Mouse (Mus musculus) spleen, adult 2 months (tissue): Measurements from ENCODE around the gene Arhgef2. TPM values are rescaled to one million over a fixed set of nuclear protein-coding genes. Genes with fewer than 3 reads are reported as not detected.

Experiments
- DNase-seq, 2 experiments: peaks; one replicate each; pipeline versions ENCODE4 v3.0.0 to v3.0.0-alpha.2; 2012 to 2021; ENCODE audit warnings: low spot score in 2 of 2, low read depth in 1 of 2
- H3K27ac ChIP-seq: fragments of 200-500 bp; 2 replicates; pipeline ENCODE4 v1.5.1; 2012; ENCODE audit warnings: low read length, inconsistent platforms; ENCODE audit not compliant: insufficient read depth
- H3K27me3 ChIP-seq: fragments of 200-500 bp; 2 replicates; pipeline ENCODE4 v1.6.1; 2012; ENCODE audit warnings: mild to moderate bottlenecking, moderate library complexity, low read length, inconsistent platforms; ENCODE audit not compliant: control insufficient read depth, insufficient read depth
- H3K36me3 ChIP-seq: fragments of 200-500 bp; 2 replicates; pipeline ENCODE4 v1.6.1; 2012; ENCODE audit warnings: mild to moderate bottlenecking, low read length, inconsistent platforms; ENCODE audit not compliant: control insufficient read depth, insufficient read depth
- H3K4me1 ChIP-seq: fragments of 200-500 bp; 2 replicates; pipeline ENCODE4 v1.6.1; 2011; ENCODE audit warnings: inconsistent platforms; ENCODE audit not compliant: control insufficient read depth, insufficient read depth, insufficient read length
- H3K4me3 ChIP-seq: fragments of 200-500 bp; 2 replicates; pipeline ENCODE4 v1.5.1; 2011; ENCODE audit warnings: mild to moderate bottlenecking, inconsistent platforms; ENCODE audit not compliant: insufficient read depth, insufficient read length; ENCODE audit errors: extremely low read depth
- CTCF ChIP-seq: fragments of 200-500 bp; IDR thresholded peaks from 2 replicates; pipeline ENCODE4 v1.5.1; 2011; ENCODE audit warnings: mild to moderate bottlenecking, inconsistent platforms; ENCODE audit not compliant: insufficient read depth, insufficient read length, insufficient replicate concordance; ENCODE audit errors: extremely low read depth
- POLR2A ChIP-seq: fragments of 200-500 bp; IDR thresholded peaks from 2 replicates; pipeline ENCODE4 v1.6.1; 2011; ENCODE audit warnings: low read depth, low read length, inconsistent platforms
- WGBS: fragments of 180-500 bp; shearing (Covaris S2); methylation state at CpG from one replicate; pipeline ENCODE4 v1.1.7; 2018; 5-methylcytosine and 5-hydroxymethylcytosine counted together
- polyA plus RNA-seq: library from polyadenylated mRNA; depleted of rRNA; stranded (reverse); fragments of >200 nt; gene quantifications from 2 replicates; pipeline ENCODE4 v1.2.3, GENCODE M21; 2012

The Arhgef2 gene
- polyA plus RNA-seq, 1 experiment = 146 TPM

DNA sequence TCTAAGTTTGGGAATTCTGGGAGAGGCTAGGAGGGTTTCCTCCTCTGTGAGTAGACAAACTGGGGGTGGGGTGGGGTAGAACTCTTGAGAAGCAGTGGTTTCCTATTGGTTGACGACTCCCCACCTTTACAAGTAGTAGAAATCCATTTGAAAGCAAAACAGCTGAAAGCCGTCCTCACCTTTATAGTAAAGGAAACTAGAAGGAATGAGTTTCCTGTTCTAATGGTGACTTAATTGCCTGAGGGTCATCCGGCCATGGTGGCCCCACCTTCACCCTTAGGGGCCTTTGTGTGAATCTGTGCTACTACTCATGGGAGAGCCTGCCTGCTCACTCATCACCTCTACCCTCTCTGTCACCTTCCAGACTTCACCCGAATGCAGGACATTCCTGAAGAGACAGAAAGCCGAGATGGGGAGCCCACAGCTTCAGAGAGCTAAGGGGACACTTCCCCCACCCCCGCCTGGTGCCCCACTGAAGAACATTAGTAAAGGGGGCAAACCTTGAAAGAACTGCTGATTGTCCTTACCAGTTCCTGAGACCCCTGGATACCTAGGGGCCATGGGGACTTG, 40.7 kb downstream of the Arhgef2 start:
- H3K27ac ChIP-seq = no peak overlapping the region
- WGBS = 86% methylated on average over 6 of the region's 6 CpGs
- H3K4me3 ChIP-seq = no peak overlapping the region
- DNase-seq = no peak
- TF ChIP-seq POLR2A (no peak), CTCF (no peak)
- H3K4me1 ChIP-seq = peaks cover 21% of the 10 kb centered on the region
- no peaks in the 10 kb centered on the region for H3K27me3 ChIP-seq
- peaks cover 50% of the 10 kb centered on the region for H3K36me3 ChIP-seq

DNA sequence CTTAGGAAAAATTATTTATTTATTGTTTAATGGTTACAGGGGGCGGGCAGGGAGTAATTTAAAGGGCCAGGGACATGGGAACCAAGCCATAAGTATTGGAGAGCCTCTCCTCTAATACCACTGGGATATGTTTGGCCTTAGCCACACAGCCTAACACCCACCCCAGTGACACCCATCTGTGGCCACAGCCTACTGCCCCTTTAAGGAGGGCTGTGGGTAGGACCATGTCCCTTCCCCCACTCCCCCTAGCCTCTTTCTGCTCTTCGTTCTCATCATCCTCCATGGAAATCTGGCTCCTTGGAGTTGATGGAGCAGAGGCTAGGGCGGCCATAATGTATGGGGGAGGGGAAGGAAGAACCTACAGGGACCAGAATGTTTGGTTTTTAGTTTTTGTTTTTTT, 41.3 kb downstream of the Arhgef2 start:
- Histone ChIP-seq H3K27ac (0 out of 2 replicates have a peak overlapping the region, but pooled peaks have one; percentile 23), H3K4me3 (no peak overlapping the region), H3K27me3 (no peaks in the 10 kb centered on the region), H3K4me1 (peaks cover 27% of the 10 kb centered on the region), H3K36me3 (peaks cover 48% of the 10 kb centered on the region)
- 74% methylated on average over 3 of the region's 3 CpGs for WGBS
- DNase-seq = no peak
- TF ChIP-seq POLR2A = no peak
- no peak for TF ChIP-seq CTCF

DNA sequence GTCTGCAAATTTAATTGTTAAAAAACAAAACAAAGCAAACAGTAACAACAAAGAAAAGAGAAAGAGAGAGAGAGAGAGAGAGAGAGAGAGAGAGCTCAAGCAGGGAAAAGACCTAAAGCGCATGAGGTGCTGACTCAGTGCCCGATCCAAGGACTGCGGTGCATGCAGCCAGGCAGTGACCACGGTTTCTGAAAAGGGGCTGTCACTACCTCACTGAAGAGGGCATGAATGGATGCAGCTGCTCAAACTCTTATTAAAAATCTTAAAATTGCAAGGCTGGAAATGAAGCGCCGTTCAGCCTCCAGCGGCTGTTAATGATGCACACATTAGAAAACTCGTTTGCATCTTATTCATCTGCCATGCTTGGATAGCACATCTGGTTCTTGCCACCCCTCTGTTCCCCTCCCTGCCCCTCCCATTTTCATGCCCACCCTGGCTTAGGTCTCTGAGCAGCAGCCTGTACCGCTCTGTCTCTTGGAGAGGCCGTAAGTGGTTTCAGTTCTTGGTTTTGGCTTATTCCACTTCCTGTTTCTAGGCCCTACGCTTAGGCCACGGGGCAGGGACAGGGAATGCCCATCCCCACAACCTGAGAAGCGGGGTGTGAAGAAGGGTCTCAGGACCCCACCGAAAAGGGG, 42.1 kb downstream of the Arhgef2 start:
- peak; percentile 23 to 44 for DNase-seq
- no peak overlapping the region for H3K4me3 ChIP-seq
- 39% methylated on average over 14 of the region's 14 CpGs for WGBS
- TF ChIP-seq CTCF (no peak), POLR2A (no peak)
- H3K4me1 ChIP-seq = peaks cover 27% of the 10 kb centered on the region
- peak overlapping the region; percentile 42 for H3K27ac ChIP-seq
- H3K36me3 ChIP-seq = peaks cover 40% of the 10 kb centered on the region
- H3K27me3 ChIP-seq = no peaks in the 10 kb centered on the region

DNA sequence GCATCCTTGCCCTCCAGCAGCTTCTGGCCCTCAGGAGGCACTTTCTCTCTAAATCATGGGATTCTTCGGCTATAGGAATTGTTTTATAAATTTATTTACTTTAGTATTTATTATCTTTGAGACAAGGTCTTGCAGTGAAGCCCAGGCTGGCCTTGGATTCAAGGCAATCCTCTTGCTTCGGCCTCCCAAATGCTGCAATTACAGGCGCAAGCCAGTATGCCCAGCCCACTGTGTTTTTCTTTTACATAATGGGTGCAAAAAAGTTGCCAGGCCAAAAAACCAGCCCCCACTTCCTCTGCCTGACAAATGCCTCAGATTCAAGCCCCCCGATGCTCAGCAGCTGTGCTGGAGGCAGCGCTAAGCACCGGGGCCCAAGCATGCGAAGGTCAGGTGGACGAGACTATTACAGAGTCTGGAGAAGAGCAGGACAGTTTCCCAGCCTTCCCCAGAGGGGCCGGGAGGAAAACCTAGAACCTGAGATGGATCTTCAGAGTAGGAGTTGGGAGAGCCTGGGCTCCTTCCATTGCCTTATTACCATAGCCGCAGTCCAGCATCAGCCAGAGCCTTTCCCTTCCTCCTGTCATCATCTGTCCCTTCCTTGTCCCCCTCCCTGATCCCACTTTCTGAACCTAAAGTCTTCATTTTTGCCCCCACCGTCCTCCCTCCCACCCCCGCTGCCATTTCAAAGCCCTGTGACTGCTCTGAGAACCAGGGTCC, 42.8 kb downstream of the Arhgef2 start:
- Histone ChIP-seq H3K27me3 (no peaks in the 10 kb centered on the region), H3K36me3 (peaks cover 34% of the 10 kb centered on the region), H3K4me1 (peaks cover 27% of the 10 kb centered on the region), H3K4me3 (no peak overlapping the region), H3K27ac (peak overlapping the region; percentile 42)
- TF ChIP-seq CTCF (no peak), POLR2A (no peak)
- DNase-seq = no peak
- 80% methylated on average over 12 of the region's 12 CpGs for WGBS

DNA sequence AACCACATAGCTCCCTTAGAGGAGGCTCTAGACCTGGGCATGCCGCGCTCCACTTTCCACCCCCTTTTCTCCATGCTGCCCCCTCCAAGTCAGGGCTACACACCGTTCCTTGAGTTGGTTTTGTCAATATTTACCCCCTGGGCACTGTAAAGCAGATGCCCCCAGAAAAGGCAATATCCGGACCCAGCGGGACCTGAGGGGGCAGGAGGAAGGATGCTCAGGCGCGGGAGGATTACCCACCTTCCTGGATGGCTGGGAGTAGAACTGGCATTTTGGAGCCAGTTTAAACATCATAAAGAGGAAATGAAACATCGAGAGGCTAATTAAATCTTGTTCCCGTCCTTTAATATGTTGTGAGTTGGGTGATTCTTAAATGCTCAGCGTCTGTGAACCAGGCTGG, 43.4 kb downstream of the Arhgef2 start:
- no peak for DNase-seq
- no peaks in the 10 kb centered on the region for H3K27me3 ChIP-seq
- no peak overlapping the region for H3K4me3 ChIP-seq
- H3K4me1 ChIP-seq = peaks cover 27% of the 10 kb centered on the region; the same call in 1 of the 2 replicates
- 60% methylated on average over 10 of the region's 10 CpGs for WGBS
- peak overlapping the region; percentile 50 for H3K27ac ChIP-seq
- peaks cover 28% of the 10 kb centered on the region for H3K36me3 ChIP-seq
- TF ChIP-seq CTCF (no peak), POLR2A (no peak)

DNA sequence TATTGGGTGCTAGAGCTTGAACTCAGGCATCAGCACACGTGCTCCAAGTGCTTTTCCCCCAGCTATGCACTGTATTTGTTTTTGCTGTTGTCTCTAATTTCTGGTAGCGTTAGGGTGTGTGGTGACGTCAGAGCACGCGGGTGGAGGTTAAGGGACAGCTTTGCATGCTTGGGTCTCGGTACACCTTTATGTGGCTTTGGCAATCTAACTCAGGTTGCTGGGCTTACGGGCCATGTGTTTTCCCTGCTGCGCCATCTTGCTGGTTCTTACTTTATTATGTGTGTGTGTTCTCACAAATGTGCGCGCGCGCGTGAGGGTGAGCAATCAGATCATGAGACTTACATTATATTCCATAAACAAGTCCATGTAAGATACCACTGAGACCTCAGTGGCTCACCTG, 44.2 kb downstream of the Arhgef2 start:
- no peaks in the 10 kb centered on the region for H3K27me3 ChIP-seq
- no peak overlapping the region for H3K4me3 ChIP-seq
- H3K27ac ChIP-seq = no peak overlapping the region
- no peak for DNase-seq
- no peak for TF ChIP-seq POLR2A
- TF ChIP-seq CTCF = no peak
- H3K4me1 ChIP-seq = peaks cover 27% of the 10 kb centered on the region; the same call in 1 of the 2 replicates
- peaks cover 21% of the 10 kb centered on the region for H3K36me3 ChIP-seq
- 95% methylated on average over 13 of the region's 13 CpGs for WGBS
